Mouse (Mus musculus) bone marrow, adult 2 months (tissue): ENCODE measurements around the gene Gm49384.

ENCODE experiments used
- CTCF ChIP-seq: fragments of 200-500 bp; IDR thresholded peaks from 2 replicates; pipeline ENCODE4 v1.5.1; 2011; ENCODE audit warnings: low read length, control low read depth; ENCODE audit not compliant: control insufficient read depth, insufficient read depth
- POLR2A ChIP-seq: fragments of 200-500 bp; IDR thresholded peaks from 2 replicates; pipeline ENCODE4 v1.6.1; 2011; ENCODE audit warnings: low read depth, mild to moderate bottlenecking, control low read depth, low read length, borderline replicate concordance; ENCODE audit not compliant: control insufficient read depth

- TF ChIP-seq POLR2A (no peak), CTCF (no peak)
Measured at GRCm38 (mm10) chr12:69213186-69213777, 9.2 kb upstream of the Gm49384 start.
